Mouse (Mus musculus) frontal cortex, postnatal 25 days (tissue): ENCODE data around the gene Khnyn.
A peak's percentile ranks its signal among the peaks of the same experiment; 100 is the strongest.

Source experiments
- DNase-seq, 2 experiments: peaks; one replicate each; pipeline ENCODE4 v3.0.0; 2022; ENCODE audit warnings: low spot score in 2 of 2

Khnyn gene

DNA sequence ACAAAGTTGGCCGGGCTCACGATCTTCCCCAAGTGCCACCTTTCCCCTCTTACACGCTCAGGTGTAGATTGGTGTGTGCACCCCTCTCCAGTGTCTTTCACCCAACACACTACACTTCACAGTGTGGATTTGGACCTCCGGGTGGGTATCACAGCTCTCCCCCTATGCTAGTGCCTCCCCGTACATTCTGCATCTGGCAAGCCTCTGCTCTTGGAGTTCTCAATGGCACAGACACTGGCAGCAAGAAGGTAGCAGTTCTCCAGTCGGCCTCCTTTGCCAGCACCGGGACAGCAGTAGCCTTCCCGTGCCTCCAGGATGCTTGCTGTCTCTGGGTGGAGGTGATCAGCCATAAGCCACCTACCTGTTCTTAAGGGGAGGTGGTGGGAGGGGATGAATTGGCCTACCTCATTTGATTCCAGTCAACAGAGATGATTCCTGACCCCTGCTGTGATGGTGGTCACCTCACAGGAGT is 11.5 kb upstream of the Khnyn start:
- DNase-seq, result no peak

DNA sequence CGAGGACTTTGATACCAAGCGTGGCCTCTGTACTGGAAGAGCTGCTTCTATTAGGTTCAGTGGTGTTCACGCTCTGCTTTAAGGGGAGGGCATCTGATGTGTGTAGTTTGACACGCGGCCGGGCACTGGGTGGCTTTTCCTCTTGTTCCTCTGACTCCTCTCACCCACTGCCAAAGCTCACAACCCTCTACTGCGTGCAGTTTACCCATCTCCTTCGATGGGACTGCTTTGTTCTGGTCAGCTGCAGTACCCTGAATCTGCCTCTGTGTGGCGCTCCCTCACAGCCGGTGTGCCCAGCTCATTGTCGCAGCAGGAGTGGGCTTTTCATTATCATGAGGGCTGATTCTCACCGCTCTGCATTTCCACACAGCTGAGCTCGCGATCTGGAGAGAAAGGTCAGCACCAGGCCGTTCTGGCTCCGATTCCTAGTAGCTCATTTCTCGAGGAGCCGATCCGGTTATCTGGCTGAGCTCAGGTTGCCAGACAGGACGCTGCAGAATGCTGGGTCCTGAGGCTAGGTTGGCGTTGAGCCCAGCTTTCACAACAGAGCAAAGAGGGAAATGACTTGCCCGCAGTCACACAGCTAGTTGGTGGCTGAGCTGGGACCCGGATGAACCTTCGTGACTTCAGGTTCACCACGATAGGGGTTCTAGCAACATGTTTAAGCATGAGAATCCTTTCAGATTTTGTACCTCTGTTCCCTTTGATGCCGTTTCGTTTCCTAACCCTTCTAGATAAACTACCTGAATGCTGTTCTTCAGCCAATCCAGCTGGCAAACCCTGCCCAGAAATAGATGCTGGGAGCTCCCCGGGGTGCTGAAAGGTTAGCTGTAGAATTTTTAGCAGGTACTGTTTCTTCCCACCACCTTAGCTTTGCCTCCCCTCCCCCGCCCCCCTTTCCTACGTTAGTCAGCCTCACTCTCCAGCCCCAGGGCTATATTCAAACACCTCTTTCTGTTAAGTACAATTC is 10.7 kb upstream of the Khnyn start:
- DNase-seq, result peak; percentile 55 to 69

DNA sequence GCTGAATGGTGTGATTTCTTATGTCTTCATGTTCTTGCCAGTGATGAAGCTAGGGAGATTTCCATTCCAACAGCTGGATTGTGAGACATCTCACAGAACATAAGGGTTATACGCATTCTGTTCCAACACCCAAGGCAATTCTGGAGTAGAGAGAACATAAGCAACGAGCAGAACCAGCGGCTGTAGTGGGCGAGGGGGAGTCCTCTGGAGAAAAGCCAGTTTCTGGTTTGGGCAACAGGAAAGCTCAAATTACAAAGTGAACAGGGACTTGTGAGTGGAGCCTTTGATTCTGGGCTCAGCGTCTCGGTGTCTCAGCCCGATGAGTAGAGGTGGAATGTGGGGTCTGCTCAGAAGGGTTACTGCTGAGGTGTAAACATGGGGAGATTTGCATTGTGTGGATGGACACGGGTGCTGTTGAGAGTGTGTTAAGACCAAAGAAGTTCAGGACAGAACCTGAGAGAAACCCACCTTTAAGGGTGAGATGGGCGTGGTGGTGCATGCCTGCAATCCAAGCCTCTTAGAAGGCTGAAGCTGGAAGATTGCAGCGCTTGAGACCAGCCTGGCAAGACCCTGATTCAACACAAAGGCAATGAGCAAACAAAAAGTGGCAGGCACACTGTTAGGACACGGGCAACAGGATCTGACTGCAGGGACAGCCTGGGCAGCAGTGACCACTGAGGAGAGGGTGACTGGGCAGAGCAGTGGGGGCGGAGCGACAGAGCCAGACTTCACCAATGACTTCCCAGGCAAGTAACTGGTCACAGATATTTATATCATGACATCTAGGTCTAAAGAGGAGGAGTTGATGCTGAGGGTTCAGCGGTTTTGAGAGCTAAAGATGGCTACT is 7.1 kb upstream of the Khnyn start:
- no peak for DNase-seq

DNA sequence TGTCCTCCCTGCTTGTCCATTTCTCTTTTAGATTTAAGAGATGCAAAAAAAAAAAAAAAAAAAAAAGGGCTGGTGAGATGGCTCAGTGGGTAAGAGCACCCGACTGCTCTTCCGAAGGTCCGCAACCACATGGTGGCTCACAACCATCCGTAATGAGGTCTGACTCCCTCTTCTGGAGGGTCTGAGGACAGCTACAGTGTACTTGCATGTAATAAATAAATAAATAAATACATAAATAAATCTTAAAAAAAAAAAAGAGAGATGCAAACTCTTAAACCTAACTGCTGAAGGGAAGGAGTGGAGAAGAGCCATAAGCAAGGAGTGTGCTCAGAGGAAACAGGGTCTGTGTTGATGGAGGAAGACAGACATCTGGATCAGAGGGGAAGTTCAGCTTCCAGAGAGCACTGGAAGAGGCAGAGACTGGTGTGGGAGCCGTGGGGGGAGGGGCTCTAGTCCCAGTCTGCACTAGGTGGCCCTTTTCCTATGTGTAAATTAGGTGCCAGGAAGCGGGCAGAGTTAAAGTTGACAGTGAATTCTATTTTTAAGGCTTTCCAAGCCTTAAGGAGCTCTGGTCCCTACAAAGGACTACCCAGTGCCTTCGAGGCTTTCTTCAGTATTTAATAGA is 6.3 kb upstream of the Khnyn start:
- DNase-seq, result no peak

DNA sequence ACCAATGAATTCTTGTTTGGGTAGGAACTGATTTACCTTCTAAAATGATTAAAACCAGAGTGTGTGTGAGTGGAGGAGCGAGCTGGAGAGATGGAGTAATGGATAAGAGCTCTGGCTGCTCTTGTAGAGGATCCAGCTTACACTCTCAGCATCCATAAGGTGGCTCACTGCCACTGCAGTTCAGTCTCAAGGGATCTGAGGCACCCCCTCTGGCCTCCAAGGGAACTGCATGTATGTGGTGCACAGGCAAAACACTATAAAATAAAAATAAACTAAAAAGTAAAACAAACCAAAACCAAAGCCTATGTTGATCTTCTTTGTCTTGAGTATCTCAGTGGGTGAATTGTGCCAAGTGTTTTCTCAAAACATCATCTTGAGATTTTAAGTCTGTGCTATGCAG is 5.1 kb upstream of the Khnyn start:
- DNase-seq, result peak; percentile 64 to 68

DNA sequence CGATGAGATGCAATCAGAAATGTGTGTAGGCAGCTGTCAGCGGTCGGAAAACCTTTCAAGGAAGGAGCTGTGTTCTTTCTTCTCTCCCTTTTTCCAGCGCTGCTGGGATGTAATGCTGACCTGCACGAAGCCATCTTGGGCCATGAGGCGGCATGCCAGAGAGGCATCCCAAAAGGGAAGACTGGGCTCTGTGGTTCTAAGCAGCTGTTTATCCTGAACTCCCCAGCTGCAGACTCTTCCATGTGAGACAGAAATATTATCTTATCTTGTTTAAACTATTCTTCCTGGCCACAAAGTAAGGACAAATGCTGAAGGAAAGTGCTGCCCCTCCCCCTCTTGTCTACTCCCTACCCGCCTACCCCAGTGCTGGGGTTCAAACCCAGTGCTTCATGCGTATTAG is 3.8 kb upstream of the Khnyn start:
- DNase-seq, result no peak

DNA sequence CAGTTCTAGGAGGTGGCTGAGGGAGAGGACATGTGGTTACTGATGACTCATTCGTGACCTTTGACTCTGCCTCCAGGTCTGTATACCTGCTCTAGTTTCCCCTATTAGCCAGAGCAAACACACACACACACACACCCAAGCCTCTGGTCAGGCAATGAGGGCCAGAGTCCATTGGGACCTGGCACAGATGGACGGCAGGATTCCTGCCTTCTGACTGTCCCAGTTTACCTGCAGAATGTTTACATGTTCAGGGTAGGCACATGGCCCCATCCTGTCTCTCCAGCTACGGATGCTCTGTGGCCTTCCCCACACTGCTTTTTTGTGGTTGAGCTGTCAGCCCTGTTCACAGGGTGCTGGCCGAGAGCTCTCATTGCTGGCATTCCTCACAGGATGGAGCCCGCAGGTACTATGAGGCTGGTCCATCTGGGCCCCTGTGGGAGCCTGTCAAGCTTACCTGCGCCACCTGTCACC is 2.5 kb upstream of the Khnyn start:
- DNase-seq, result no peak

DNA sequence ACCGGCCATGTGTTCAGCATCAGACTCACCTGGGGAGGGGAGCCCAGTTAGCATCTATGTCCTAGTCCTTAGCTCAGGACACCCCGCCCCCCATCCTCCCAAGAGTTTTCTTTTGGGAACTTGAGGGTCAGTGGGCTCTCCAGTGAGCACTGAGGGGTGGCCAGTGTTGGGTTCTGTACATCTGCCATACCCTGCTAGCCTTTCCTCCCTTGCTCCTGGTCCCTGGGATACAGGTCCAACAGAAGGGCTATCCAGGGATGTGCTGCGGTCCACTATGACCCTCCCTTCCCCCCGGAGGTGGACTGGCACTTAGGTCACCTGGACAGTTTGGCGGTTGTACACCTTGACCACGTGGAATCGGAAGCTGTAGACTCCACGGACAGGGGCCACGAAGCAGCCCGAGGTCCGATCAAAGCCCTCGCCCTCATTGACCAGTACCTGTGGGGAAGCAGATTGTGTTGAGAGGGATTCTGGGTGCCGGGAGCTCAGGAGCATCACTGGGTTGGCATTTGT is 1.5 kb upstream of the Khnyn start:
- DNase-seq, result no peak

DNA sequence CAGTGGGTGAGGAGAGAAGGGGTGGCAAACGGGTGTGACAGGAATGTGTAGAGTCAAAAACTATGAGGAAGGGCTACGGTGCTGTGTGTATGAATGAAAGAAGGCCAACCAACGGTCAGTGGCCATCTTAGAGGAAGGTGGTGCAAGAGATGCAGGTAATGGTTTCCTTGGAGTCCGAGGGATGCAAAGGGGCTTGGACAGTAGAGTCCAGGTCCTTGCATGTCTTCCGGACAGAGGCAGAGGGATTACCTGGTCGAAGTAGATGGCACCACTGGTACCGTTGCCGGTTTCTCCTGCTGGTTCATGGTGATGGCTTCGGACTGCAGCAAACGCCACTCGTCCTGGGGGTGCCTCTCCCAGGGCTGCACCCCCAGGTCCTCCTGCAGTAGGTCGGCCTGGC is 1.1 kb upstream of the Khnyn start:
- no peak for DNase-seq

DNA sequence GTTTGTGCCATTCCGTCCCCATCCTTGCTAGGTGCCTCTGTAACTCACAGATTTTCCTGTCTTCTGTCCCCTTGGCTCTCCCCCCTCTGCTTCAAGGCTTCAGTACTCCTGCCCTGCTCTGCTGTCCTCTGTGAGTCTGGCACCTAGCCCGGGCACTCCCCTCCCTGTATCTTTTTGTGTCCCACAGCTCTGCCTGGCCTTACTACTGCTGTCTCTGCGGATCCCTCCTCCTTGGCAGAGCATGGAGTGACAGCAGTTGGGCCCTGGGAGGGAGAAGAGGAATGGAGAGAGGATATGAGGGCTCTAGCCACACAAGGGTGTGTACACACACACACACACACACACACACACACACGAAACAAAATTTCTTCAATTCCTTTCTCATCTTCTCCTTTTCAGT is 581 bp upstream of the Khnyn start, which contains the start of gene Cbln3:
TSS of gene Cbln3 (minus strand) at position 227 of the 400 bp plus-strand sequence.
- DNase-seq, result no peak

DNA sequence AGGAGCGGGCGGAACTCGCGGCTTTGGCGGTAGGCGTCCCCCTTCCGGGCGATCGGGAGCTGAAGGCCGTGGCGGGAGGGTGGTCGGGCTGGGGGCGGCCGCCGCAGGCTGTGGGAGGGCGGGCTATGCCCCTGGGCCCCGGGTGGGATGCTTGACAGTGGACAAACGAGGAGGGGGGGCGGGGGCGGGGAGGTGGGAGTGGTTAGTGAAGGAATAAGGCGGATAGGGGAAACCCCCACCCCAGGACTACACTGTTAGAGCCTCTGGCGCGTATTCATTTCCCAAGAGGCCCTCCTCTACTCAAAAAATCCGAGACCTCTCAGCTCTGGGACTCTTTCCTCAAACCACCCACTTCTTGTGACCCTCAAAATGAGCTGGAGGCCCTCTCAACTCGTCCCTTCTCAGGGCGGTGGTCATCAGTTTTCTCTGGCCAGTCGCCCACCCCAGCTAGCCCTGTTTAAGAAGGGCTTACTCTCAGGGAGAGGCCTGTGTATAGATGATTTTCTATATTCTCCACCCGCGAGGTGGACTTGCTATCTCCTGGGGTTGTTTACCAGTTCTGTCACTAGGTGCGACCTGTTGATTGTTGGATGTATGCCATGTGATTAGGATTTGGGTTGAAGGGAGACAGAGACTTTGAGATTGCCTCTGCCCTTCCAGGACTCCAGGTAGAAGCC is 505 bp downstream of the Khnyn start:
- DNase-seq, result no peak

DNA sequence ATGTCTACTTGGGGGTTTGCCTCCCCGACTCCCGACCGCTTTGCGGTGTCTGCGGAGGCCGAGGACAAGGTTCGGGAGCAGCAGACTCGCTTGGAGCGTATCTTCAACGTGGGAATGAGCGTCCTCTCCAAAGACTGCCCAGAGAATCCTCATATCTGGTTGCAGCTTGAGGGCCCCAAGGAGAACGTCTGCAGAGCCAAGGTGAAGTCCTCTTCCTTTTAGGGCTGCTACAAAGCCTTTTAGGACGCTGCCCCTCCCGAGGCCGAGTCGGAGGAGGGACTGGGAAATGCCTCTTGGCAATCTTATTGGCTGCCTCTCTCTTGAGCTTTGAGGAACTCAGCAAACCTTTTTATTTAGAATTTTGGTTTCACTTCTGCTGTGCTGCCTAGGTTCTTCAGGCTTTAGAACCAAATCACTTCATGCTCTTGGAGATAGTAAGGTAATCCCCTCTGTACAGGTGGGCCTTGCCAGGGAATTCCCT is 1.1 kb downstream of the Khnyn start:
- DNase-seq, result no peak

DNA sequence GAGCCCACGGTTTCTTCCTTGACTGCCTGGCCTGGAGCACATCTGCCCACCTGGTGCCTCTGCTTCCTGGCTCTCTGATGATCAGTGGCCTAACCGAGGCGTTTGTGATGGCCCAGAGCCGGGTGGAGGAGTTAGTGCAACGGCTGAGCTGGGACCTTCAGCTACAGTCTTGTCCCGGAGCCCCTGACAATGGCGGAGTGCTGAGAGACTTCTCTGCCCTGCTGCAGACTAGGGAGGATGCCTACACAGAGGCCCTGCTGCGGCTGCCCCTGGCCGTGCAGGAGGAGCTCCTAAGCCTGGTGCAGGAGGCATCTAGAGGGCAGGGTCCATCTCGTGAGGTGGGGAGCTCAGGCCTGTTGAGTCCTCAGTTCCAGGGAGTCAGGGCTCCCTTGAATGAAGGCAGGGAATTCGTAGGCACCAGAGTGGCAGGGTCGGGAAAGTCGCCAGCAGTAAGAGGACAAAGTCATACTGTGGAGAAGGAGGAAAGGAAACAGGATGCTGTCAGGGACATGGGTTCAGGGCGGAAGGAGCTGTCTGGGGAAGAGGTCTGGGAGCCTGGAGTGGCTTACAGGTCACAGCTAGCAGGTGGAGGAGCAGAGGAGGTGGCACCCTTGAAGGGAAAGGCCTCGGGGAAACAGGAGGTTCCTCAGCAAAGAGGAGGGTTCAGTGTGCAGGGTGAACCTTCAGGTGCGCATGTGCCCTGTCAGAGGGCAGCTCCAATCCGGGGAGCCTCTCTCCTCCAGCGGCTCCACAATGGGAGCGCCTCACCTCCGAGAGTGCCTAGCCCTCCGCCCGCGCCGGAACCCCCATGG is 2.0 kb downstream of the Khnyn start:
- no peak for DNase-seq

DNA sequence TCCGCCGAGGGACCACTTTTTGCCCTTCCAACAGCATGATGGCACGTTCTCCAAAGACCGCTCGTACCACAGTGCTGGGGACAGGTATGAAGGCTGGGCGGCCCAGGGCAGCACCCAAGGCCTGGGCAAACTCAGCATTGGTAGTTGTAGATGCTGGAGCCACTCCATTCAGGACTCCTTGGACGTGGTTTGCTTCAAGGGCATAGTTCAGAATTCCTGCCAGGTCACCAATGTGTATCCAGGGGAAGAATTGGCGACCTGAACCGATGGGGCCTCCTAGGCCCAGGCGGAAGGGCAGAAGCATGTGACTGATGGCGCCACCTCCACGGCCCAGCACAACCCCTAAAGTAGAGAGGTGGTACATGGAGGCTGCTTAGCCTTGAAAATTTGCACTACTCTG is 12.9 kb downstream of the Khnyn start:
- DNase-seq, result no peak

DNA sequence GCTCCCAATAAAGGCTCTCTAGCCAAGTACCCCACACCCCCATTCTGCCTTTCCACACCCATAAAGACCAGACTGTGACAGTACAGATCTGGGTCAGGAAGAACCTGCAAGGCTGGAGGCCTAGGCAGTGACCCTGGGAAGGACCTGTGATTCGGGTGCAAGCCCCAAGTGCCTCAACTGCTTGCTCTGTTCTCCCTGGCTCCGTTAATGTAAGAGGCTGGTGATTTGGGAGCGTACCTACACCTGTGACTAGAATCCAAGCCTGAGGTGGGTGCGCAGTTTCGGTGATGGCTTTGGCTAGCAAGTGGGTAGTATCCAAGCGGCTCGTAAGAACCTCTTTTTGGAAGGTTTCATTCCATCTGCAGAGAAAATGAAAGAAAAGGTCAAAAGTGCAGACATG is 14.2 kb downstream of the Khnyn start:
- no peak for DNase-seq

DNA sequence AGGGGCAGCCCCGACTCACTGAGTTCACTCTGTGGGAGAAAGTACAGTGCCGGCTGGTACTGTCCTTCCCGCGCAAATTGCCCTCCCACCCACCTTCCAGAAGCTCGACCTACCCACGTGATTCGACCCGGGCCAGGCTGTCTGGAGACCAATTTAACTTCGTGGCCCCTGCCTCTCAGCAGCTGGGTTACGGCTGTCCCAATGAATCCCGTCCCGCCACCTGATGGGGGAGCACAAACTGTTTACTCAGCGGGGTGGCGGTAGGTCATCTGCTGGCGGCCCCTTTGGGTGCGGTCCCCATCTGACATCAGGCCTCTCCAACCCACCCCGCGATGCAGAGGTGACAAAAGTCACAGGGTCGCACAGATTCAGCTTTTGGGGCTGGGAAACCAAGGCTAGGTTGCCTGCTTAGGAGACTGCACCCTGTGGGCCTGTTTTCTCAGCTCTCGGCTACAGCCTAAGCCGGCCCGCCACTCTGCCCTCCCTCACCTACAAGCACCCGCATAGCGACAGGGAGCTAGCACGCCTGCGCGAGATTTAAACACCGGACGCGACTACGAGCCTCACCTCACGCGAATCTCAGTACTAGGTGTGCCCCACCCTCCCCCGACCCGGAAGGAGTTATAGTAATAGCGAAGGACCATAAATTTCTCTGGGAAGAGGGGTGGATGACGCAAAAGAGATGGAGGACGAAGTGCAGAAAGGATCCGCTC is 15.1 kb downstream of the Khnyn start, which contains the start of gene Sdr39u1:
TSS of gene Sdr39u1 (minus strand) at position 593 of the 713 bp plus-strand sequence.
- DNase-seq, result peak; percentile 64 to 69

DNA sequence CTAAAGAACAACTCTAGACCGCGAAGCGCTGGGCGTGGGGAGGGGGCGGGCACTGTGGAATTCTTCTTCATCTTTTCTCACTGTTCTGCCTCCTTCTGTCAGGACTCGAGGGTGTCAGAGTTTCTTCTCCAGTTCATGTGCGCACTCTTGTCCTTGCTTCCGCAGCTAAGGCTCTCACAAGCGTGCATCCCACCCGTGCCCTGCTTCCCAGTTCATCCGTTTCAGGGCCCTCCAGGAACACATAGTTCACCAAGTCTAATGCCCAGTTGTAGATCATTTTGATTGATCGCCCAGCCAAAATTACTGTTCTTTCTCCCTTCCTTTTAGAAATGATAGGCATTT is 15.6 kb downstream of the Khnyn start:
- no peak for DNase-seq

DNA sequence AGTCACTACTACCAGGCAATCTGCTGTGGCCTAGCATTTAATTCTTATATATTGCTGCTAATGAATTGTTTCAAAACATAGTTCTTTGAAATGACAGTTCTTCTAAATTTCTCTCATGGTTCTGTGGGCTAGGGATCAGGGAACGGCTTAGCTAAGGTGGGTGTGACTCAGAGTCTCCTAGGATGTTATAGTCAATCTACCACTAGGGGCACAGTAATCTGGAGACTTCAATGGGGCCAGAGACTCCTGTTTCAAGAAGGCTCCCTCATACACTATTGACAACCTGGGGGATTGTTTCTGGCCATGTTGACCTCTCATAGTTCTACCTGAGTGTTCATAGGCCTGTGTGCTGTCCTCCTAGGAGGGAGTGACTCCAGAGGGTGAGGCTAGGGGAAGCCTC is 20.8 kb downstream of the Khnyn start:
- DNase-seq, result no peak

DNA sequence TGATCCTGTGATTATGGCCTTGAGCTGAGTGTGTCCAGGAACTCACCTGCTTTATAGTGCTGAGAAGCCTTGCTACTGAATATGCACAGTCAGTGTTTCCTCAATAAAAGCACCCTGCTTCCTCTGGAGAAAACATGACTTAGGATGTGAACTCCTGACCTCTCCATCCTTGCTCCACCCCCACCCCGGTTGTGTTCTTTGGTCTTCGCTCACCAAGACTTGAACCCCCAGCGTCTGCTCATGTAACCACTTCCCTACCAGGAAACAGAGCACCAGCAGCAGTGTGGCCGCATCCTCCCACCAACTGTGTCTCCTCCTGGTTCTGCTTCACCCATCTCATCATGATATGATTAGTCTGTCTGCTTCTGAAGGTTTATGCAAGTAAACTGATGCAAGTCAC is 28.7 kb downstream of the Khnyn start:
- DNase-seq, result no peak
